Mouse (Mus musculus) kidney, postnatal 10 days (tissue): ENCODE measurements around the gene Erich6.

Experiments
- DNase-seq: peaks from one replicate; pipeline ENCODE4 v3.0.0; 2021; ENCODE audit warnings: mixed read lengths

Erich6 gene

DNA sequence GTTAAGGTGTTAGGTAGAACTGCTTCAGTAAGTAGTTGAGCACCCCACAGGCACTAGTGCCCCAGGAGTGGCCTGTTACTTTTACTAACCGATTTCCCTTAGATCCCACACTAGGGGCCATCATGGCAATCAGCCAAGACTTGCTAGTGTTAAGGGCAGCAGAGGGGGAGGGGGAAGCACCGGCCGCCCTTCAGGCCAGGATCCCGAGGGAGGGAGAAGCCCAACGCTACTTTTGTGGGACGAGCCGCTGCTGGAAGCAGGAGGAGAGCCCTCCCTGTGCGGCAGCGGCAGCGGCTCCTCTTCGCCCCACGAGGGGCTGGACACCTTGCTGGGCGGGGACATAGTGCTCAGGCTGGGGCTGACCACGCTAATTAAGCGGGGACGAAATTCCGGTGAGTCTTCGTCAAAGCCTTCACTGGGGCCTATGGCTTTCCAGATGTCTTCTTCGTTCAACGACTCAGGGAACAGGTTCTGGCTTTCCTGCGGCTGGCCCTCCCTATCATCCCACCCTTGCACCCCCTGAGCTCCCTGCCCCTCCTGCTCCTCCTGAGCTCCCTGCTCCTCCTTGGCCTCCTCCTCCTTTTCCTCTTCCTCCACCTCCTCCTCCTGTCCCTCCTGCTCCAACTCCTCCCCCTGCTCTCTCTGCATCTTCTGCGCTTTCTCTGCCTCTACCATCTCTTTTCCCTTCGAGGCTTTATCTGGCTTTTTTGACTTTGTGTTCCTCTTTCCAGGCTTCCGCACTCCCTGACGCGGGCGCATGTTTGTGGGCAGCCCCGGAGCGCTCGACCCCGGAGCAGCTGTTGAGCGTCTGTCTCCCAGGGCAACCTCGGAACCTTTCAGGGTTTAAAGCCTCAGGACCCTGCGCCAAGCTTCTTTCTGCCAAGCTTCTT, at the start of gene Erich6:
Gene Erich6 (minus strand): TSS at position 802 of the 890 bp plus-strand sequence.
- peak; percentile 62 for DNase-seq

DNA sequence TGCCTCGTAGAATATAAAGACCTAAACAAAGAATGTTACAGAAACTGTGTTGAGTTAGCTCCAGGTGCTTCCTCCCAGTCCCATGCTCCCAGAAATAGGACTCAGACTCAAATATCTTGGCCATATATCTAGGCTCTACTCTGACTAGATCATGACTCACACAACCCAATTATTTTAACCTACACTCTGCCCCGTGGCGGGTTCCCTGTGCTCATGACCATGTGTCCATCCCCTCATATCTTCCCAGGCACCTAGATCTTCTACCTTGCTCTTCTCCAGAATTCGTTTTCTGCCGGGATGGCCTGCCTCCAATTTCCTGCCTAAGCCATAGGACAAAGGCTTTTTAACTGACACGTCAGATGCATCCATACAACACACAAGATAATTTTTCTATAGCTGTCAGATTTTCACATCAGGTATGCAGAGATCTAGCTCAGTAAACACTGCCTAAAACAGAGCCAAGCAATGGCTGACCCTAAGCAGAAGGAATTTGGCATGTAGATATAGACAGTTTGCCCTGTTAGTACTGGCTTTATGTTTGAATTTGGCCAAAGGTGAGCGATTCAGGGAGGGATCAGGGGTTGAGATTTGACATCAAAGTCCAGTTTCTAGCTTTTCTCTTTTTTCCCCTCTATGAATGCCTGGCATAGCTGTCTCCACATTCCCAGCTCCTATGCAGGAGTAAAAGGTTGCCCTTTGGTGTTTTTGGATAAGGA, 49.4 kb upstream of the Erich6 start:
- DNase-seq = no peak

DNA sequence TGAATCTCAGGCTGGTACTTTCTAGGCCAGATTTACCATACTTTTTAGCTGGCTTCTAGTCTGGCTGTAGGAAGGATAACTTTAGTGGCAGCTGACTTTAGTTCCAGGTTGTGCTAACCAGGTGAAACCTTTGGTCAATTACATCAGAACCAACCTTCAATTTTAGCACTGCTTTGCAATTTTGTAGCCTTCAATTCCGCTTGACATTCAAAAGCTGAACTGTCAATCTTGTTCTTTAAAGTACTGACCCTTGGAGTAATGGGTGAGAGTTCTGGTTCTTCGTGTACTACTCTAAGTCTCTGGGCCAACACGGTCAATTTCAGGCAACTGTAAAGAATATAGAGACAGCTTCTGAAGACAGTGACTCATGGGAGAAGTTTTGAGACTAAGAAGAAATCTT, 48.4 kb upstream of the Erich6 start:
- no peak for DNase-seq

DNA sequence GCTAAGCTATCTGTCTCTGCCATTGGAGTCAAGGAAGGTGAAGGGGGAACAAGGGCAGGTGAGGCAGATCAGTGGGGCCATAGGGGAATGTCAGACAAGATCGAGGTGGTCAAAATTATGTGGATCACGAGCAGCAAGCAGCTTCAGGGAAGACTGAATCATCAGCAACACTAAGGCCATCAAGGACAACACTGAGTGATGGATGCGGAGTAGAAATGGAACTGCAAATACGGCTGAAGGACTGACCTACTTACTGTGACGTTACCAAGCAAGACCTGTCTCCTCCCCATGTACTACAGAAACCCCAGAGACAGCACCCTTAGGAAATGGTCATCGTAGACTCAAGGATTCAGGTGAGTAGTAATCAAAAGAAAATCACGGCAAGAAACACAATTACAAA, 46.3 kb upstream of the Erich6 start:
- no peak for DNase-seq

DNA sequence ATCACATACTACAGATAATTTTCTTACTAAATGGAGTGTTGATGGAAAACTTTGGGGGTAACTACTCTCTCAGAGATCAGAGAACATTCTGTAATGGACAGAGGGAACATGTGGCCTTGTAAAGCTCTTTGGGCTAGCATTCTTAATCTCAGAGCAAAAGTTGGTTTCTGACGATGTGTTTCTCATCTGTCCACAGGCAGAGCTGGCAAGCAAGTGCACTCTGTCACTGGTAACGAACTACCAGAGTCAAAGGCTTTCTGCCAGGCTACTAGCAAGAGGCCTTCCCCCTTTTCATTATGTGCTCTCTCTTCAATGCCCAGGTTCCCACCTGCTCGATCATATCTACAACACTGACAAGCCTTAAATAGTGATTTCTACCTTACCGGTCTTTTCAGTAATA, 45.3 kb upstream of the Erich6 start:
- DNase-seq = no peak

DNA sequence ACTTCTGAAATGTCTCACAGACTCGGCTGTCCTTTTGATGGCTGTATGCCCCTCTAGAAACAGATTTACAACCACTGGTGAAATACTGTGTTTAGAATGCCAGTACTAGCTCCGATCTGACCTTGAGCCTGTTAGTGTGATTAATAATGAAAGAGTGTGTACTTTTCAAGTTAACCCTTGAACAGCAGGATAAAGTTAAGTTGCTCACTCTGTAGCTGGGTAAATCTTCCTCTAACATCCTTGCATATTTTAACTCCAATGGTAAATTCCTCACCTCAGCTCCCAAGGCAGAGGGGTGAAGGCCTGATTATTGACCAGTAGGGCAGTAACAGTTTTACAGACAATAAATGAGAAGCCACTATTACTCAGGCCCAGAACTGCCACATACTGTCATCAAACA, 44.8 kb upstream of the Erich6 start:
- DNase-seq = no peak

DNA sequence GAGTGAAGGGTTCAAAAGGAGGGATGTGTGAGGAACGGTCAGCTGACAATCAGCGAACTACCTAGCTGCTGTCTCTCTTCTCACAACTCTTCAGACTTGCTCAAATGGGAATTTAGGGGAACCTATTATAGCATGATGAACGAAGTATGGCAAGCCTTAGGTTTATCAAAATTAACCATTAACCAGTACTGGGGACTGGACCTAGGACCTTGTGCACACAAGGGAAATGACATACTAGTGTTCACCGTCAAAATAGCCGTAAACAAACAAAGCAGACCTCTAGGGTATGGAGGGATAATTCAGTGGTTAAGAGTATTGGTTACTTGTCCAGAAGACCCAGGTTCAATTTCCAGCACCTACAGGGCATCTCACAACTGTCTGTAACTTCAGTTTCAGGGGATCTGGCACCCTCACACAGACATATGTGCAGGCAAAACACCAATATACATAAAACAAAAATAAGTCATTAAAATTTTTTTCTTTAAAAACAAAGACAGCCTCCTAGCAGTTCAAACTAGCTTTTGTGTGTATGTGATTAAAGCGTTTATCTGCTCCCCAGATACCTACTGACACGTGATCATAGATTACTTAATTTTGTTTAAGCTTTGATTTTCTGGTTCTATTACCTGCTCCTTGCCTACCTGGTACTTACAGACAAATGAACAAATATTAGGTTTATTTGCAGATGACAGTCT, 44.1 kb upstream of the Erich6 start:
- DNase-seq = no peak

DNA sequence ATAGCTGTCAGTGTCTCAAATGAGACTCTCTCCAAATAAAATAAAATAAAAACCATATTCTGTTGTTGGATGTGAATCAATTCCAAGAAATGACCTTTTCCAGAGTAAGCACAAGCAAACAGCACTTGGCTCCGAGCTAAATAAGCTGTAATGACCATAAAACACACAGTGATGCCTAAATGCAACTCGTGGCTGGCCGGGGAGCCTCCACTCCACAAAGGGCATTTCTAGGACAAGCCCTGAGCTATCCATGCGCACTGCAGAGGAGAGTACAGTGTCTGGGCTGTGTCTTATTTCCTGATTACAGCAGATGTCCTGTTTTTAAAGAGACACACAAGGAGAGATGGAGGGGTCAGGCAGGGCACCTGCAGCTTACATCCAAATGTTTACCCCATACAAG, 43.0 kb upstream of the Erich6 start:
- DNase-seq = peak; percentile 48

DNA sequence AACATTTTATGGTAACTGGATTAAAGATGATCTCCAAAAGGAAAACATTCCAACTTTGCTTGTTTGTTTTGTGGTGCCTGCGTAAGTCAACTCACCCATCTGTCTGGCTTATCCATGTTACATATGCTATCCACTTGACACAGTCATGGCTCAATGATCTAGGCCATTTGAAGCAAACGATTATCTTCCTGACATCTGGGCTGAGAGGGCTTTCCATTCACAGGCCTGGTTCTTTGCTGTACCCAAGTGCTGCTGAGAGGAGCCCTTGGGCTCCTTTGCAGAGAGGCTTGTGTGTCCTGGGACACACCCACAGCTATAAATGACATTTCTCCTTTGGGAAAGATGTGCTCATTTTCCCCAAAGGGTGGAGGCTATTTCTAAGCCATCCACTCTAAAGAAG, 41.9 kb upstream of the Erich6 start:
- no peak for DNase-seq

DNA sequence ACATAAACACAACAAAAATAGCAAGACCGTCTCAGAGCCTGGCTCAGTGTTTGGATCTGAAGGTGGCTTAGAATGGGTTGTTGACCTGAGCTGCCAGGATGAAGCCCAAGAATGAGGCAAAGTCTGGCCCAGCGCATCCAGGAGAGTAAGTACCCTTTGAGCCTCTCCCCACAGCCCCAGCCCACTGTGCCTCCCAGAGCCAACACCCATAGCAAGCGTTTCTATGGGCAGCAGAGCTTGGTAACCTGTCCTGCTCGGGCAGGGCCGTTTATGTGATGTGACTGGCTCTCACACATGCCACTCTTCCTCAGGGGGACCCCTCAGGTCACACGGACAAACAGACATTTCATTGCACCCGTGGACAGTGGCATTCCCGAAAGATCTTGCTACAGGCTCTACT, 41.4 kb upstream of the Erich6 start:
- DNase-seq = peak; percentile 68

DNA sequence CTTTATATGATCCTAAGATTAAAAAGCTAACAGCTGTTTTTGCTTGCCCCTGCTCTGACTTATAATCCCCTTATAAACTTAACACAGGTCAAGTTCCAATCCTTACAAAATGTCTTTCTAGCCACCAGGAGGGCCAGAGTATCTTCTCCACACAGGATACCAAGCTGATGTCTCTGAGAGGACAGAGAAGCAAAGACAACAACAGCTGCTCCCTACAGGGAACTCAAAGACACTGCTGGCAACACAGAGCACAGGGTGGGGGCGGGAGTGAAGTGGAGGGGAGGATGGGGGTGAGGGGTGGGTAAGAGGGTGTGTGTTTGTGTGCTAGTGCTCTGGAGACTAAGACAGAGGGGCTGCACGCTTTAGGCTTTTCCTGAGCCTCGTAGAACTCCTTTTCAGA, 40.6 kb upstream of the Erich6 start:
- DNase-seq = no peak

DNA sequence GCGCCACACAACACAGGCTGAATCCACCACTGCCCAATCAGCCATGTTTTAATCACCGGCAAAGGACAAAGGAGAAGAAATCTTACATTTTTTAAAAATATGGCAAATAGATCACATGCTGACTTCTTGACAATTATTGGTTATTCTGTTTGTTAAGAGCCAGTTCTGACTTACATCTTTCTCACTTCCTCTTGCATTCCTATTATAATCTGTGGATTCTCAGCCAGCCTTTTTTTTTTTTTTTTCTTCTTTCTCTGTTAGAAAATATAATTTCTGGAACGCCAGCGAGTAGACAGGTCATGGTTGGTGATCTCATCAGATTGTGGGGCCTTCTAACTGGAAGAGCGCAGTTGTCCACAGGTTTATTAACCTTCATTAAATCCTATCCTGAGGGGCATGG, 36.3 kb upstream of the Erich6 start:
- DNase-seq = no peak

DNA sequence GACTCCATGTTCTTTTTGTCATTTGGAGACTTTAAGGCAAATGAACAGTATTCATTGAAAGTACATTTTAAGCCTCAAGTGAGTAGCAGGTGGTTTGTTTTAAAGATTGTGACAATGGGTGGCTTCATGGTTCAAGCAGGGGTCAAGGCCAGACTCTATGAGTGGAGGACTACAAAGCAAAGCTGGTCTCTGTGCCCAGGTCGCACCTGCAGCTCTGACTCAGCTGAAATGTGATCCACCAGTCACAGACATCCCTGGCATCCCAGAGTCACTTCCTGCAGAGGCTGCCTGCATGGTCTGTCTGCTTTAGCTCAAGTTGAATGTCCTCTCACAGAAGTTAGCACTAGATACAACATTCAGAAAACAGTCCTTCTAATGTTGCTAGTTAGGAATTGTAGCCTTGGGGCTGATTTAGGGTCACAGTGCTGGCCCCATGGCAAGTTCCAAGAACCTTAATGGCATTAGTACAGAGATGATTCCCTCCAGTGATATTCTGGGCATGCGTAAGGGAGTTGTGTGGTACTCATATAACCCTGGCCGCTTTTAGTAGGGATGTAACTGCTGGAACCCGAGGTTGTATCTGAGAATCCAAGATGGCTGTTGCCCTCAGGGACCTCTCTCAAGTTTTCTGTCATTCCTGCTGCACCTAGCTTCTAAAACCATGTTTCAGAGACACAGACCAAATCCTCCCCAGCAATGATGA, 35.6 kb upstream of the Erich6 start:
- DNase-seq = no peak

DNA sequence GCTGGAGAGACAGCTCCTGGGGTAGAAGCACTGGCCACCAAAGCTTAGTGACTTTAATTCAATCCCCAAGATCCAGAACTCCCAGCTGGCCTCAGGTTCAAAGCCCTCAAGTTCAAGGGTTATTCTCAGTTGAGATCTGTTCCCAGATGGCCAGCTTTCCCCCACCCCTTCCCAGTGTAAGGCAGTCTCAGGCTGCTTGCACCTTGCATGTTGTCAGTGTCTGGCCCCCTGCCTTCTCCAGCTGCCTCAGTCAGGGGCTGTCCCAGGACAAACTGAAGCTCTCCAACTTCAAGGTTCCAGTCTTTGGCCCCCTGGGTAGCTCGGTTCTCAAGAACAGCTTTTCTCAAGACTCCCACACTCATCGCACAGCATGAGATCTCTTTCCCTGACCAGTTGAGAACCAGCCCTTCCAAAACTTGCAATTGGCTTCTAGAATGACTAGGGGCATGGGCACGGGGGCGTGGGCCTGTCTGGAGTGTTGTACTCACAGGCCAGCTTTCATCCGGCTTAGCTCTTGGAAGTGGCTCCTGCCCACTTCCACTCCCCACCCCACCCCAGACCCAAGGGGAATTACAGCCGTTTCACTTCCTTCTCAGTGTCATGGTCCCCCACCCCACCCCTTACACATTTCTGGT, 34.7 kb upstream of the Erich6 start:
- DNase-seq = no peak

DNA sequence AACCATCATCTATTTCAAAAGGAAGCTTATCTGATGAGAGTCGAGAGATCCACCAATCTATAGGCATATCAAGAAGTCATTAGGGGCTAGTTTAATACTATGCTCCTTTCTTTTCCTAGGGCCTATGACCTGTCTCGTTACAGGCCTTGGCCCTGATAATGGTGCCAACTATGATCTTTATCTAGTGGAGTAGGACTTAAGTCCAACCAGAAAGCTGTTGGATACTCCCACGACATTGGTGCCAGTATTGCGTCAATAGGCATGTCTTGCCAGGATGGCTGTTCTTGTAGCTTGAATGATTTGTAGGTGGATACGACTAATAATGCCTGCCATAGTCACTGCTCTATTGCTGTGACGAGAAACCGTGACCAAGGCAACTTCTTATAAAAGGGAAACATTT, 27.0 kb upstream of the Erich6 start:
- no peak for DNase-seq

DNA sequence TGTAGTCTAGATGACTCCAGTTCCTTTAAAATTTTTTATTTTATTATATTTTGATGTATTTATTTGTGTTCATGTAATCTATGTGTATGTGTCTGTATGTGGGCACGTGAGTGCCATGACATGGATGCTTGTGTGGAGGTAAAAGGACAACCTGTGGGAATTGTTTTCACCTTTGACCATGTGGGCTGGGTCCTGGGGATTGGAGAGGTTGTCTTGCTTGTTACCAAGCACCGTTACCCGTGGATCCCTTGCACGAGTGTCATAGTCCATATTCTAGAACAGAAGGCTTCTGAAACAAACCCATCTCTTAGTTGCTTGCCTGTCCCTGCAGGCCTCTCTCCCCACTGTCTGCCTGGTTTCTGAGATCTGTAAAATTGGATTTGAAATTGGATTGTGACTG, 23.6 kb upstream of the Erich6 start:
- DNase-seq = no peak

DNA sequence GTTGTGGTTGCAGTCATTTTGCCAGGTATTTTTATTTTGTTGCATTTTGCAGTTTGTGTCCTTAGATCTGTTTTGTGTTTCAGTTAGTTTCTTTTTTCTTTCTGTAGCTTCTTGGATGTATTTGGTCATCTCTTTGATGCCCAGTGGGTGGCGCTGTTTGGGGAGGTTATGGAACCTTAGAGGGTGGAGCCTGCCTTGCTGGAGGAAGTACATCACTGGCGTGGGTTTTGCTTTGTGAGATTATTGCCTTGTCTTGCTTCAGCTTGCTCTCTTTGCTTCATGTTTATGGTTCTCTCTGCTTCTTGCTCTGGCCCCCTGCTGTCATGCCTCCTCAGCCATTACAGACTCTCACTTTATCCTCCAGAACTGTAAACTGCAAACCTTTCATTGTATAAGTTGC, 20.3 kb upstream of the Erich6 start:
- DNase-seq = peak; percentile 69

DNA sequence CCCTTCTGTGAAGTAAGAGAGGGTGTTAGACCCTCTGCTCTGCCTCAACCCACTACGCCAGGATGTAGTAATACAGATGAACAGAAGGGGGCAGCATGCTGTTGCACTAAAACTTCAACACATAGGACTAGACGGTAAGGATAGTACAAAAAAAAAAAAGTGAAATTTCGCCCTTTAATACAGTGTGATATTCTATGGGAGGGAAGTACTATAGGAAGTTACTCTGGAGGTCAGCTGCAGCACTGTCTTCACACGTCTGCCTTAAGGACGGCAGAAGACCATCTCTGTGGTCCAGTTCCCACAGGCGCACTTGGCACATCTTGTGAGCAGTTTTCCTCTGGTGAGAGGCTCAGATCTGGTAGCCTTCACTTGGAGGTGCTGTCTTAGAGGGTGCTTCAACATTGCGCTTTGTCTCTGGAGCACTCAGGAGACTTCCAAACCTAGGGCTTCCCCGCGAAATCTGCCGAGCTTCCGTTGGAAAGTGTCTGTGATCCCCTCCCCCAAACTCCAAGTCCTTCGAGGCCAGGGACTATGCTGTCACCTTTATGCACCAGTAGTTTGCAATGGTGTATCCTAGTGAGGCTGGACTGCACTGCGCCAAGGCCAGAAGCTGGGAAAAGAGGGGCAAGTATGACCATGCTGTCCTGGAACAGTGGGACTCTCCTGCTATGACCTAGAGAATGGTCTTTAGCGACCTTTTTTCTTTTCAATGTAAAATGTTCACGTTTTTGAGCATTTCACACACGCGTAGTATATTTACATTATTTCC, 18.5 kb upstream of the Erich6 start:
- DNase-seq = peak; percentile 81

DNA sequence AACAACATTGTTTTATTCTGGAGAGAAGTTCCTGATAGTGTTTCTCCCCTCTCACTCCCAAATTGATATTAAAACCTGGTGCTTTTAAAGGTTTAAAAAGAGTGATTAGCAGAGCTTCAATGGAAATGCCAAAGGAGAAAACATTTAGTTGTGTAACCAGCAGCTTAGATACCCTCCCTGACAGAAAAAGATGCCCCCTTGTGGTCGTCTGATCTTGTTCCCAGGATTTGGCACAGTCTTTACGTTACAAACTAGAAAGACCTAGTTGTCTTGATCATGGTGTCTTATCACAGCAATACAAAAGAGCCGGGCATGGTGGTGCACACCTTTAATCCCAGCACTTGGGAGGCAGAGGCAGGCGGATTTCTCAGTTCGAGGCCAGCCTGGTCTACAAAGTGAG, 16.9 kb upstream of the Erich6 start:
- DNase-seq = peak; percentile 60

DNA sequence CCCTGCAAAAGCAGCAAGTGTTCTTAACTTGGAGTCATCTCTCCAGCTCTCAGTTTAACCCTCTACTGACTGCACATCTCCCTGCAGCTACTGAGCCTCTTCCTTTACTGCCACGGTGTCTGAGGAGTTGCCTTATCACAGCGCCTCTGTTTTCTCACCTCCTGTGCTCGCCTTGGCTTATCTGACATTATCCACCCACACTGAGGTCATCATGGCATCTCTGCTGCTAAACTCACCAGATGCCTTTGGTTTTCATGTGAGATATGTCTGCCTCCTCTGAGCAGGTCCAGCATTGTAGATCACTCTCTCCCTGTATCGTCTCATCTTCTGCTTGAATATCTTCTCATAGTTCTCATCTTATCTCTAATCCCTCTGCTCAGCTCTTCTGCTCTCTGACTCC, 13.3 kb upstream of the Erich6 start:
- no peak for DNase-seq

DNA sequence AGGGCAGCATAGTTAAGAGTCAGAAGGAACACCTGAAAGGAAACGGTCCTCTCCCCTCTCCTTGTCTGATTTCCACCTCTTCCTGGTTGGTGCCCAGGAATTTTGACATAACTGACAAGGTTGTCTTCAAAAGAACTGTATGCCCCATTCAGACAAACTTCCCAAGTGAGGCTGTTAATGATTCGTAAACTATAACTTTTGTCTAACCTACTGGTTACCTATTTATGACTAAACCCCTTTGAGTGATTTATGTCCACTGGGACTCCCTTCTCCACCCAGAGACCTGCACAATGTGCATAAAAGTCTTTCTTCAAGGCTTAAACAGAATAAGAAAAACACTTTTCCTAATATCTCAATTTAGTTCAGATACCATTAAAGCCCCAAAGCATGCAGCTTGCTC, 10.2 kb upstream of the Erich6 start:
- no peak for DNase-seq

DNA sequence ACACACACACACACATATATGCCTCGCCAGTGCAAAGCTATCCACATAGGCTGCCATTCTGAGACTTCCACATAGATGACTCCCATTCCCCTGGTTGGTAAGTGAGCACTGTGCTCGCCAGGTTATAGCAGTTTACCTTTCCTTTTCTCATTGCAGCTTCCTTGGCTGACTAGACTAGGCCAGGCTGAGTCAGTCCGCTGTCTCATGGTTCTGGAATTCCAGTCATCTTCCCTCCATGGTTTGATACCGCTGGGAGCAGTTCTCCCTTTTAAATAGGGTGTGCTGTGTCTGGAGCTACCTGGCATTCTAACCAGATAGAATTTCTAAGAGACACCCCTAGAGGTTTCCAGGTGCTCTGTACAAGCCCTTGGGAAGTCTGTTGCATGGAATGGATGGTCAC, 9.2 kb upstream of the Erich6 start:
- no peak for DNase-seq
